Mouse (Mus musculus) megakaryocyte, embryonic 14.5 days (primary cell): ENCODE results near the gene Eif2d.

Experiments
- FLI1 ChIP-seq: IDR thresholded peaks from 2 replicates; pipeline ENCODE4 v1.6.1; 2012; ENCODE audit warnings: low read length, inconsistent platforms, mixed read lengths
- GATA1 ChIP-seq: IDR thresholded peaks from 3 replicates; pipeline ENCODE4 v1.6.1; 2012; ENCODE audit warnings: mixed read lengths, low read length, inconsistent platforms, borderline replicate concordance

GRCm38 (mm10) chr1:131207531-131207930 lies 54.5 kb downstream of the Eif2d start:
- TF ChIP-seq FLI1 (no peak), GATA1 (no peak)
